Mouse (Mus musculus): Measurements from ENCODE around the gene Foxo6. TPM values are rescaled to one million over a fixed set of nuclear protein-coding genes. Genes with fewer than 3 reads are reported as not detected.

Foxo6 gene
- polyA plus RNA-seq, 1 experiment = 22.7 TPM

DNA sequence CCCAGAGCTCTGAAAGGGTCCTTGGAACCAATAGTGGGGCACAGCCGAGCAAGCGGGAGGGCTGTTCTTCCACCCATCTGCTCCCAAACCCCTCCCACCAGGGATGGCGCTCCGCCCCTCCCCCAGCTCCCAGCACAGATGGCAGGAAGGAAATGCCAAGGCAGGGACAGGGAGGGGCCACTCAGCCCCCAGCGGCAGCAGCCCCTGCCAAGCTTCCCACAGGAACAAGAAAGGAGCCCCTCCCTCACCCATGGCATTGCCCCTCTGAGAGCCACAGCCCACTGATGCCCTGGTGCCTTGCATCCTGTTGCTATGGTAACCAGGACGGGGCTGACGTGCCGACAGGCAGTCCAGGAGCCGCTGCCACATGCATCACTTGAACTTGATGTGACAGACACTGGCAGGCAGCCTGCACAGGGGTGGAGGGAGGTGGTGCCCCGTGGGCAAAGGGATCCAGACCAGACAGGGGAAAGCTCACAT, 44.3 kb downstream of the Foxo6 start:
- no peak for TF ChIP-seq POLR2A (IDR thresholded peaks at IDR 0.05; ENCODE audit: borderline replicate concordance, extremely low read depth, insufficient read depth, insufficient read length, poor library complexity, severe bottlenecking)
- no peak for TF ChIP-seq CTCF (IDR thresholded peaks at IDR 0.05; ENCODE audit: borderline replicate concordance, extremely low read depth, insufficient read depth, insufficient read length)
- peak; percentile 99 for DNase-seq (ENCODE audit: low read depth)

DNA sequence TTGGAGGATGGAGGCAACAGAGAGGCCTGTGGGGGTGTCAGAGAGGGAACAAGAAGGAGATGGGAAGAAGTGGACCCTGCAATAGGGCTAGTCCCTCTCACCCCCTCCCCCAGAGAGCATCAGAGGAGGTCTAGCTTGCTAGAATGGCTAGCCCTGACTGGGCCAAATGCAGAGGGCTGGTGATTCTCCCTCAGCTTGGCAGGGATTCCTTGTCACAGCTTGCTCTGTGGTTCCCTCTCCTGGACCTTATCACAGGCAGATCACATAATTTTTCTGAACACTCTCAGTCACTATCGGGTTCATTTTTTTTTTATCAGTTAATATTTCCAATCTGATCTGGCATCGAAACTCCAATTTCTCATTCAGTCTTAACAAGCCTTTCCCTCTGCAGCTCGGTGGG, 46.0 kb downstream of the Foxo6 start:
- no peak for TF ChIP-seq CTCF (IDR thresholded peaks at IDR 0.05; ENCODE audit: borderline replicate concordance, extremely low read depth, insufficient read depth, insufficient read length)
- DNase-seq (ENCODE audit: low read depth) = no peak

GRCm38 (mm10) chr4:120239419-120239818, 47.7 kb downstream of the Foxo6 start:
- TF ChIP-seq CTCF (IDR thresholded peaks at IDR 0.05; ENCODE audit: borderline replicate concordance, extremely low read depth, insufficient read depth, insufficient read length) = no peak
- TF ChIP-seq POLR2A (IDR thresholded peaks at IDR 0.05; ENCODE audit: borderline replicate concordance, extremely low read depth, insufficient read depth, insufficient read length, poor library complexity, severe bottlenecking) = no peak
- DNase-seq (ENCODE audit: low read depth) = no peak

DNA sequence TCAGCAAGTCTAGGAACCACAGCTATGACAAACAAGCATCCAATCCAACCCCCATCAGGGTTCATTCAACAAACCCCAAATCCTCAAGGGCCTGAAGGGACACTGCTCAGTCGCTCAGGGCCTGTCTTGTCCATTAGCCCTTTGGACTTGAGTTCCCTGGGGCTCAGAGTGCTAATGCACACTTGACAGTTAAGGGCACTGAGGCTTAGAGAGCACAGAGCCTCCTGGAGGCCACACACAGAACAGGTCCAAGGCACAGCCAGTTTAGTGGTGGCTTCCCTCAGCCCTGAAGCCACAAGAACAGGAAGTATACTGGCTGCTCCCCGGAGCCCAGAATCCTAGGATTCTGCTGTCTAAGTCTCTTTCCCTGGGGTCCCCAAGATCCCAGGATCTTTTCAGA, 53.9 kb downstream of the Foxo6 start:
- TF ChIP-seq CTCF (IDR thresholded peaks at IDR 0.05; ENCODE audit: borderline replicate concordance, extremely low read depth, insufficient read depth, insufficient read length) = no peak
- TF ChIP-seq POLR2A (IDR thresholded peaks at IDR 0.05; ENCODE audit: borderline replicate concordance, extremely low read depth, insufficient read depth, insufficient read length, poor library complexity, severe bottlenecking) = no peak
- DNase-seq (ENCODE audit: low read depth) = no peak

- no peak for DNase-seq (ENCODE audit: low read depth)
- no peak for TF ChIP-seq POLR2A (IDR thresholded peaks at IDR 0.05; ENCODE audit: borderline replicate concordance, extremely low read depth, insufficient read depth, insufficient read length, poor library complexity, severe bottlenecking)
- no peak for TF ChIP-seq CTCF (IDR thresholded peaks at IDR 0.05; ENCODE audit: borderline replicate concordance, extremely low read depth, insufficient read depth, insufficient read length)
Measured at GRCm38 (mm10) chr4:120232541-120232940, 54.6 kb downstream of the Foxo6 start.

GRCm38 (mm10) chr4:120231982-120232381, 55.2 kb downstream of the Foxo6 start:
- TF ChIP-seq POLR2A (IDR thresholded peaks at IDR 0.05; ENCODE audit: borderline replicate concordance, extremely low read depth, insufficient read depth, insufficient read length, poor library complexity, severe bottlenecking) (no peak), CTCF (IDR thresholded peaks at IDR 0.05; ENCODE audit: borderline replicate concordance, extremely low read depth, insufficient read depth, insufficient read length) (no peak)
- no peak for DNase-seq (ENCODE audit: low read depth)

GRCm38 (mm10) chr4:120230256-120230649, 56.9 kb downstream of the Foxo6 start:
- TF ChIP-seq POLR2A (IDR thresholded peaks at IDR 0.05; ENCODE audit: borderline replicate concordance, extremely low read depth, insufficient read depth, insufficient read length, poor library complexity, severe bottlenecking) (no peak), CTCF (IDR thresholded peaks at IDR 0.05; ENCODE audit: borderline replicate concordance, extremely low read depth, insufficient read depth, insufficient read length) (peak; percentile 99)
- peak; percentile 88 for DNase-seq (ENCODE audit: low read depth)

GRCm38 (mm10) chr4:120229505-120230255, 57.5 kb downstream of the Foxo6 start:
- TF ChIP-seq POLR2A (IDR thresholded peaks at IDR 0.05; ENCODE audit: borderline replicate concordance, extremely low read depth, insufficient read depth, insufficient read length, poor library complexity, severe bottlenecking) (no peak), CTCF (IDR thresholded peaks at IDR 0.05; ENCODE audit: borderline replicate concordance, extremely low read depth, insufficient read depth, insufficient read length) (no peak)
- no peak for DNase-seq (ENCODE audit: low read depth)

- TF ChIP-seq POLR2A (IDR thresholded peaks at IDR 0.05; ENCODE audit: borderline replicate concordance, extremely low read depth, insufficient read depth, insufficient read length, poor library complexity, severe bottlenecking) = no peak
- no peak for TF ChIP-seq CTCF (IDR thresholded peaks at IDR 0.05; ENCODE audit: borderline replicate concordance, extremely low read depth, insufficient read depth, insufficient read length)
- no peak for DNase-seq (ENCODE audit: low read depth)
Measured at GRCm38 (mm10) chr4:120228613-120229012, 58.5 kb downstream of the Foxo6 start.

DNA sequence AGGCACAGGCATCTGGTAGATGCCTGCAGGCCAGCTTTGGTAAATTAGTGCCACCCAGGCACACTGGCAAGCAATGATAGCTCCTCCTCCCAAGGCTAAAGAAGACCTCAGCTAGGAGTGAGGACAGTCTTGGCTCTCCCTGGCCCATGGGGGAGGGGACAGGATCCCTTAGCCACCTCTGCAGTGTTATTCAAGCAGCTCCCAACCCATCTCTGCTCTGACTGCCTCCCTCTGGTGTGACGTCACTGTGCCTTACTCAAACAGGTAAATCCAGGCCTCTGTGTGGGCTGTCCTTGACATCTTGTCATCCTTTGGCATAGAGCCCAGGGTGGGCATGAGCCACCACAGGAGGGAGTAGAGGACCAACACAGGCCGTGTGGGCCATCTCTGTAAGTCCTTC, 59.9 kb downstream of the Foxo6 start:
- TF ChIP-seq CTCF (IDR thresholded peaks at IDR 0.05; ENCODE audit: borderline replicate concordance, extremely low read depth, insufficient read depth, insufficient read length) (no peak), POLR2A (IDR thresholded peaks at IDR 0.05; ENCODE audit: borderline replicate concordance, extremely low read depth, insufficient read depth, insufficient read length, poor library complexity, severe bottlenecking) (no peak)
- peak; percentile 67 for DNase-seq (ENCODE audit: low read depth)

GRCm38 (mm10) chr4:120226682-120227081, 60.5 kb downstream of the Foxo6 start:
- no peak for TF ChIP-seq POLR2A (IDR thresholded peaks at IDR 0.05; ENCODE audit: borderline replicate concordance, extremely low read depth, insufficient read depth, insufficient read length, poor library complexity, severe bottlenecking)
- DNase-seq (ENCODE audit: low read depth) = no peak

DNA sequence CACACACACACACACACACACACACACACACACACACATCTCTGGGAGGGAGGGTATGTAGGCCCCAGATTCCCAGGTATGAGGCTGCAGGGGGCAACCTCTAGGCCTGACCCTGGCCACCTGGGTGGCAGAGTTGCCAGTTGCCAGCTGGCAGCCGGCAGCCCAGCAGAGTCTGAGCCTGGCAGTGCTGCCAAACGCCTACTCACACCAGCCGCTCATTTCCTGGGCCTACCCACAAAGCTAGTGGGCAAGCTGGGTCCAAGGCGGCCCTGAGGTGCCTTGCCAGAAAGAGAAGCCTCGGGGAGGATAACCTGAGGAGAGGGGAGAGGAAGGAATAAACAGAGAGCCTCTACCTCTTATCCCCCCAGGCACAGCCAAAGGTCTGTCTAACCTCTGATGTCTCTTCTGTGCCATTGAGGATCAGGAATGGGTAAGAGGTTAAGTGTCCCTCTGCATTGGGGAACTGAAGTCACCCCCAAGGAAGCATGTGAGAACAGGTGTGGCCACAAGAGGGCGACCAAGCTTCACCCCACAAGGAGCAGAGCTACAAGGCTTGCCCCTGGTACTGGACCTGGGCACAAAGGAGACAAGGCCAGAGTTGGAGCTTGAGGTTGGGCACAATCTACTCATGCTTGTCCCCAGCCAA, 61.9 kb downstream of the Foxo6 start:
- TF ChIP-seq POLR2A (IDR thresholded peaks at IDR 0.05; ENCODE audit: borderline replicate concordance, extremely low read depth, insufficient read depth, insufficient read length, poor library complexity, severe bottlenecking) (no peak), CTCF (IDR thresholded peaks at IDR 0.05; ENCODE audit: borderline replicate concordance, extremely low read depth, insufficient read depth, insufficient read length) (peak; percentile 97)
- peak; percentile 91 for DNase-seq (ENCODE audit: low read depth)

Measured in brain, embryonic 14.5 days (tissue).